Mouse (Mus musculus): Measurements from ENCODE around the gene Tbx6. TPM values are rescaled to one million over a fixed set of nuclear protein-coding genes. Genes with fewer than 3 reads are reported as not detected.
A peak's percentile ranks its signal among the peaks of the same experiment; 100 is the strongest.

Gene Tbx6
- polyA plus RNA-seq, 3 experiments from 2014 or later, result 2.1 to 3.9 (median 3.7) TPM

DNA sequence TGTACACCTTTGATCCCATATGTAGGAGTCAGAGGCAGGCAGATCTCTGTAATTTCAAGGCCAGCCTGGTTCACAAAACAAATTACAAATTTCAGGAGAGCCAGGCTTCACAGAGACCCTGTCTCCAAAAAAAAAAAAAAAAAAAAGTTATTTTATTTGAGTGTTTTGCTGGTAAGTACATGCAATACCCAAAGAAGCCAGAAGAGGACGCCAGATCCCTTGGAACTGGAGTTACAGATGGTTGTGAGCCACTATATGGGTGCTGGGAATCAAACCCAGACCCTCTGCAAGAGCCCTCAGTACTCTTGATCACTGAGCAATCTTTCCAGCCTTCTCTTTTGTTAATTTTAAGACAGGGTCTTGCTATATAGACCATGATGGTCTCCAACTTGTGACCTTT lies 37.5 kb downstream of the Tbx6 start:
- no peak for ATAC-seq

DNA sequence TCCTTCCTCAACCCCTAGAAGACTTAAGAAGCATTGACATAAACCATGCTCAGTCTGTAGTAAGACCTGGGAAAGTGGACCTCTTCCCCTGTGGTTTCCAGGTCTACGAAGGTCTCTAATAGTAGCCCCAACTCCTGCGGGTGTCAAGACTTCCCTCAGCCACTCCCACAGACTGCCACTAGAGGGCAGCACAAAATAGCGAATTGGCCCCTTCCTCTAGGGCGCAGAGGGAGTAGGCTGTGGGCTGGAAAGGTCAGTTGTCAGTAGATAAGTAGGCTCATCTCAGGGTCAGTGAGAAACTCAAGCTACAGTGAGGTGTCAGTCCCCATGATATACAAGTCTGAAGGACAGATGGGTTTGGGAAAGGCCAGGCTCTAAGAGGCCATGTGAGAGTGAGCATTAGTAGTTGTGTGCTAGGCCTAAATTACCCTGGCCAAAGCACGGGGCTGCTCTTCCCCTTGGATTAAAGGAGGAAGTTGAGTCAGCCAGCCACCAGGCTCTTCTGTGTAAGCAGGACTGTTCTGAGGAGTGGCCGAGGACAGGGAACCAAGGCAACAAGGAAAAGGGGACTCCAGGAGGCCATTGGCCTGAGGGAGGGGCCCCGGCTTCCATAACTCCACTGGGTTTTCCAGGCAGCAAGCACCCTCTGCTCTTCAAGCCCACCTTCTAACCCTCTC lies 40.7 kb downstream of the Tbx6 start:
- peak; percentile 63 for ATAC-seq

- ATAC-seq, result no peak
Measured at GRCm38 (mm10) chr7:126822741-126823140, 41.5 kb downstream of the Tbx6 start.

- no peak for ATAC-seq
Measured at GRCm38 (mm10) chr7:126823202-126823711, 42.0 kb downstream of the Tbx6 start.

- ATAC-seq, result no peak
Measured at GRCm38 (mm10) chr7:126823940-126824339, 42.7 kb downstream of the Tbx6 start.

DNA sequence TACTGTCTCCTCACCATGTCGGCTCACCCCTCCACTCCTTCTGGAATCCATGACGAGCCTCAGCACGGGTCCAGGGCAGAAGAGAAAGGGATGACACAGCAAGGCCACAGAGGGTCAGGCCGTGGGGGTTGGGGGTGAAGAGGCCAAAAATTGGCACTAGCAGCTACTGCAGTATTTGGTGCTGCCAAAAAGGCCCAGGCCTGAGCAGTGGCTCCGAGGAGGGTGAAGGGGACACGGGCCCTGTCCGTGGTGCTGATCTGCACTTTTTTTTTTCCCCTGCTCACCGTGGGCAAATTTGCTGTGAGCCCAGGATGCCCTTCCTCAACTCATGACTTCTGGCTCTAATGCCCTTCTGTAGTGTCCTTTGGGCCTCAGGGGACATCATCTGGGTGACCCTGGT lies 44.1 kb downstream of the Tbx6 start:
- ATAC-seq, result no peak

- ATAC-seq, result no peak
Measured at GRCm38 (mm10) chr7:126825952-126826351, 44.7 kb downstream of the Tbx6 start.

DNA sequence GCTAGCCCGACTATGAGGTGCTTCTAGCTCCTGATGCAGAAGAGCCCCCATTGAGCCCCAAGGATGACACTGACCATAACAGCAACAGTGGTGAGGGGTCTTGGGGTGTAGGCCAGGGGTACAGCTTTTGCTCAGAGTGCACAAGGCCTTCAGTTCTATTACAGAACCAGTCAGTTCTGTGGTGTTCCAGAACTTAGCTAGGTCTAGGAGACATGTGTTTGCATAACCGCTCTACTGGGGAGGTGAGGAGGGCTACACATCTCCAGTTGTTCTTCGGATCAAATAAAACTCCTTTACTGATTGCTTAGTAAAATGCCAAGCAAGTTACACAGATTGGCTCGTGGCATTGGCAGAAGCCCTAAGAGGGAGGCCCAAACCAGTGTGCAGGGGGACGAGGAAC lies 50.3 kb downstream of the Tbx6 start, which contains the start of gene 4930451I11Rik:
TSS of gene 4930451I11Rik (minus strand) at position 101 of the 400 bp plus-strand sequence.
- no peak for ATAC-seq

DNA sequence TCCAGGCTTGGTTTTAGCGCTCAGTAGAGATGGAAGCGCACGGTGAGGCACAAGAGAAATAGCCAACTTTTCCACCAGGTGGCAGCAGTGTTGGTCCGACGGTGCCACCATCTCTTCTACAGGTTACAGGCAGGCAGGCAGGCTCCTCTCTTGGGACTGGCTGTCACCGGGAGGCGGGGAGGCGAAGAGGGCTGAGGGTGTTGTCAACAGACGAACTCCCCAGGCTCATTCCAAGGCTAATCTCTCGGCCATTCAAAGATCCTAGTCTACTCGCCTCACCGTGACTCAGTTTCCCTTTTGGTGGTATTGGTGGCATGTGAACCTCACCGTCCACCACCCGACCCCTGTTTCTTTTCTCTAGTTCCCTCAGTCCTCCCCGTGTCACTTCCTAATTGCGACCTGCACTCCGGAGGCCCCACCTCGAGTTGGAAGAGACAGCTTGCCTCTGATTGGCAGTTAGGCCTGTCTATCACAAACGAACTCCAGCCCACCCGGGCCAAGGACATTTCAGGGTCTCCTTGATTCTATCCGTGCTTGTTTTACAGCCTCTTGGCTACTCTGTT lies 50.8 kb downstream of the Tbx6 start:
- ATAC-seq, result peak; percentile 88

DNA sequence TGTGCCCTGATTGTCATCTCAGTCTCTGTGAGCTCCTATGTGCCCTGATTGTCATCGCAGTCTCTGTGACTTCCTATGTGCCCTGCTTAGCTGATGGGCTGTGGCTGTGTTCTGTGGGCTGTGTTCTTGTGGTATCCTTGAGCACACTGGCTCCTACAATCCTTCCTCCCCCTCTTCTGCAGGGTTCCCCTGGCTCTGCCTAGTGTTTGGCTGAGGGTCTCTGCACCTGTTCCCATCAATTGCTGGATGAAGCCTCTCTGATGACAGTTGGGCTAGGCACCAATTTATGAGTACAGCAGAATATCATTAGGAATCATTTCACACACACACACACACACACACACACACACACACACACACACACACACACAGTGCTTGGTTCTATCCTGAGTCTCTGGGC lies 52.0 kb downstream of the Tbx6 start:
- no peak for ATAC-seq

Other genes starting within 250 kb of the Tbx6 start
- gene Eif3c, start 215.1 kb upstream of the Tbx6 start, polyA plus RNA-seq (2017; shearing (Covaris generic)), result 100 to 1,000 TPM; 219 to 232 (median 230) TPM
- 1 to 10 TPM in 1 of 3 experiments, under 1 TPM in 1, not detected in 1; 0.23 to 2.3 TPM for gene Apobr, start 196.5 kb upstream of the Tbx6 start, polyA plus RNA-seq (2017; shearing (Covaris generic))
- gene Cln3, start 195.7 kb upstream of the Tbx6 start, polyA plus RNA-seq (2017; shearing (Covaris generic)), result 10 to 100 TPM; 25.2 to 57.9 (median 51.4) TPM
- not detected for gene Il27, start 186.5 kb upstream of the Tbx6 start, polyA plus RNA-seq (2017; shearing (Covaris generic))
- 1 to 10 TPM in 1 of 3 experiments, not detected in 2; 2.2 TPM for gene Nupr1, start 150.6 kb upstream of the Tbx6 start, polyA plus RNA-seq (2017; shearing (Covaris generic))
- 100 to 1,000 TPM in 1 of 3 experiments, 10 to 100 TPM in 2; 46.5 to 103 (median 70.1) TPM for gene Sgf29, start 132.2 kb upstream of the Tbx6 start, polyA plus RNA-seq (2017; shearing (Covaris generic))
- gene Sult1a1, start 105.1 kb upstream of the Tbx6 start, polyA plus RNA-seq (2017; shearing (Covaris generic)), result under 1 TPM in 1 of 3 experiments, not detected in 2; 0.65 TPM
- gene Bola2, start 86.1 kb upstream of the Tbx6 start, polyA plus RNA-seq (2017; shearing (Covaris generic)), result 100 to 1,000 TPM in 2 of 3 experiments, 10 to 100 TPM in 1; 89.3 to 196 (median 149) TPM
- gene Slx1b, start 85.7 kb upstream of the Tbx6 start, polyA plus RNA-seq (2017; shearing (Covaris generic)), result 10 to 100 TPM; 11.7 to 18.2 (median 13.3) TPM
- 1,000 to 10,000 TPM; 2,119 to 2,488 (median 2,393) TPM for gene Coro1a, start 73.7 kb upstream of the Tbx6 start, polyA plus RNA-seq (2017; shearing (Covaris generic))
- 10 to 100 TPM; 15.9 to 20.8 (median 17.2) TPM for gene Mapk3, start 21.9 kb upstream of the Tbx6 start, polyA plus RNA-seq (2017; shearing (Covaris generic))
- 100 to 1,000 TPM in 2 of 3 experiments, 10 to 100 TPM in 1; 97.0 to 604 (median 276) TPM for gene Gdpd3, start 15.1 kb upstream of the Tbx6 start, polyA plus RNA-seq (2017; shearing (Covaris generic))
- gene Ypel3, start 4.5 kb upstream of the Tbx6 start, polyA plus RNA-seq (2017; shearing (Covaris generic)), result 100 to 1,000 TPM in 1 of 3 experiments, 10 to 100 TPM in 2; 51.9 to 107 (median 70.2) TPM
- gene Ppp4c, start 11.0 kb downstream of the Tbx6 start, polyA plus RNA-seq (2017; shearing (Covaris generic)), result 100 to 1,000 TPM; 118 to 168 (median 129) TPM
- not detected for gene Fam57b, start 16.2 kb downstream of the Tbx6 start, polyA plus RNA-seq (2017; shearing (Covaris generic))
- gene 4930451I11Rik, start 50.2 kb downstream of the Tbx6 start, polyA plus RNA-seq (2017; shearing (Covaris generic)), result not detected
- gene Doc2a, start 65.9 kb downstream of the Tbx6 start, polyA plus RNA-seq (2017; shearing (Covaris generic)), result not detected
- gene Hirip3, start 80.5 kb downstream of the Tbx6 start, polyA plus RNA-seq (2017; shearing (Covaris generic)), result 10 to 100 TPM; 11.2 to 19.3 (median 18.2) TPM
- 10 to 100 TPM; 63.0 to 88.4 (median 68.7) TPM for gene Ino80e, start 80.9 kb downstream of the Tbx6 start, polyA plus RNA-seq (2017; shearing (Covaris generic))
- 10 to 100 TPM; 16.8 to 20.3 (median 19.6) TPM for gene Taok2, start 103.2 kb downstream of the Tbx6 start, polyA plus RNA-seq (2017; shearing (Covaris generic))
- 10 to 100 TPM; 36.8 to 69.8 (median 47.7) TPM for gene Tmem219, start 141.4 kb downstream of the Tbx6 start, polyA plus RNA-seq (2017; shearing (Covaris generic))
- 1 to 10 TPM; 6.1 to 7.9 (median 6.3) TPM for gene Kctd13, start 147.4 kb downstream of the Tbx6 start, polyA plus RNA-seq (2017; shearing (Covaris generic))
- under 1 TPM in 1 of 3 experiments, not detected in 2; 0.34 TPM for gene Asphd1, start 168.1 kb downstream of the Tbx6 start, polyA plus RNA-seq (2017; shearing (Covaris generic))
- gene Sez6l2, start 169.1 kb downstream of the Tbx6 start, polyA plus RNA-seq (2017; shearing (Covaris generic)), result under 1 TPM; 0.69 to 0.87 (median 0.77) TPM
- 100 to 1,000 TPM; 104 to 127 (median 115) TPM for gene Cdipt, start 194.4 kb downstream of the Tbx6 start, polyA plus RNA-seq (2017; shearing (Covaris generic))
- gene Cdiptos, start 194.6 kb downstream of the Tbx6 start, polyA plus RNA-seq (2017; shearing (Covaris generic)), result 1 to 10 TPM in 2 of 3 experiments, under 1 TPM in 1; 0.91 to 1.8 (median 1.3) TPM
- gene Mvp, start 233.1 kb downstream of the Tbx6 start, polyA plus RNA-seq (2017; shearing (Covaris generic)), result 10 to 100 TPM; 15.2 to 19.7 (median 16.2) TPM
- not detected for gene Pagr1b, start 235.0 kb downstream of the Tbx6 start, polyA plus RNA-seq (2017; shearing (Covaris generic))
- 10 to 100 TPM; 34.7 to 44.5 (median 42.6) TPM for gene Pagr1a, start 235.9 kb downstream of the Tbx6 start, polyA plus RNA-seq (2017; shearing (Covaris generic))
- 10 to 100 TPM; 42.5 to 62.2 (median 46.4) TPM for gene Gm42742, start 239.6 kb downstream of the Tbx6 start, polyA plus RNA-seq (2017; shearing (Covaris generic))
- 1 to 10 TPM in 1 of 3 experiments, under 1 TPM in 1, not detected in 1; 0.97 to 1.1 TPM for gene Prrt2, start 239.7 kb downstream of the Tbx6 start, polyA plus RNA-seq (2017; shearing (Covaris generic))
- 10 to 100 TPM; 18.6 to 22.4 (median 21.4) TPM for gene Maz, start 245.6 kb downstream of the Tbx6 start, polyA plus RNA-seq (2017; shearing (Covaris generic))

Data from inflammation-experienced regulatory T-cells, adult 6 months (primary cell).